Mouse (Mus musculus) MEL (cell line): ENCODE measurements at regions not wholly inside any gene's neighbourhood (a gene's known extent, or its start where the extent isn't known, plus 50 kb on each side); places are given as distances from the start of the nearest gene placed in this dataset.
A peak's percentile ranks its signal among the peaks of the same experiment; 100 is the strongest.

Experiments
- BHLHE40 ChIP-seq: IDR thresholded peaks from 2 replicates; pipeline ENCODE4 v1.6.1; 2012; ENCODE audit warnings: low read depth, mild to moderate bottlenecking, inconsistent platforms, low read length, improper control_type of control experiment, borderline replicate concordance
- CHD2 ChIP-seq: IDR thresholded peaks from 2 replicates; pipeline ENCODE4 v1.6.1; 2011; ENCODE audit warnings: low read length, improper control_type of control experiment
- ELF1 ChIP-seq: IDR thresholded peaks from 2 replicates; pipeline ENCODE4 v1.6.1; 2014; ENCODE audit warnings: low read depth, mild to moderate bottlenecking, inconsistent platforms, low read length, improper control_type of control experiment, moderate library complexity
- HCFC1 ChIP-seq: IDR thresholded peaks from 2 replicates; pipeline ENCODE4 v1.6.1; 2012; ENCODE audit warnings: low read depth, mild to moderate bottlenecking, inconsistent platforms, low read length, improper control_type of control experiment, moderate library complexity
- MAFK ChIP-seq: IDR thresholded peaks from 2 replicates; pipeline ENCODE4 v1.6.1; 2011; ENCODE audit warnings: low read depth, mild to moderate bottlenecking, low read length, improper control_type of control experiment, borderline replicate concordance
- MAX ChIP-seq: IDR thresholded peaks from 2 replicates; pipeline ENCODE4 v1.6.1; 2011; ENCODE audit warnings: low read length, improper control_type of control experiment
- MAZ ChIP-seq: IDR thresholded peaks from 2 replicates; pipeline ENCODE4 v1.6.1; 2012; ENCODE audit warnings: low read depth, mild to moderate bottlenecking, inconsistent platforms, low read length, improper control_type of control experiment
- MEF2A ChIP-seq: IDR thresholded peaks from 2 replicates; pipeline ENCODE4 v1.6.1; 2014; ENCODE audit warnings: low read depth, mild to moderate bottlenecking, inconsistent platforms, low read length, improper control_type of control experiment; ENCODE audit not compliant: poor library complexity, insufficient replicate concordance, severe bottlenecking; ENCODE audit errors: extremely low read depth
- MXI1 ChIP-seq: IDR thresholded peaks from 2 replicates; pipeline ENCODE4 v1.6.1; 2011; ENCODE audit warnings: mild to moderate bottlenecking, low read depth, low read length, improper control_type of control experiment
- MYB ChIP-seq: IDR thresholded peaks from 2 replicates; pipeline ENCODE4 v1.6.1; 2011; ENCODE audit warnings: mild to moderate bottlenecking, low read depth, low read length, improper control_type of control experiment
- MYC ChIP-seq: IDR thresholded peaks from 2 replicates; pipeline ENCODE4 v1.6.1; 2011; ENCODE audit warnings: low read depth, mild to moderate bottlenecking, low read length, improper control_type of control experiment, moderate library complexity
- NRF1 ChIP-seq: IDR thresholded peaks from 2 replicates; pipeline ENCODE4 v1.6.1; 2014; ENCODE audit warnings: low read depth, mild to moderate bottlenecking, inconsistent platforms, low read length, improper control_type of control experiment, moderate library complexity; ENCODE audit not compliant: poor library complexity, insufficient read depth, severe bottlenecking
- POLR2AphosphoS2 ChIP-seq: IDR thresholded peaks from 2 replicates; pipeline ENCODE4 v1.6.1; 2011; ENCODE audit warnings: low read length, improper control_type of control experiment
- POLR2AphosphoS5 ChIP-seq: IDR thresholded peaks from 2 replicates; pipeline ENCODE4 v1.6.1; 2012; ENCODE audit warnings: low read depth, borderline replicate concordance, mild to moderate bottlenecking, inconsistent platforms, low read length, moderate library complexity, mixed read lengths
- RAD21 ChIP-seq: IDR thresholded peaks from 2 replicates; pipeline ENCODE4 v1.6.1; 2011; ENCODE audit warnings: mild to moderate bottlenecking, low read depth, low read length, improper control_type of control experiment
- SIN3A ChIP-seq: IDR thresholded peaks from 2 replicates; pipeline ENCODE4 v1.6.1; 2012; ENCODE audit warnings: low read length, improper control_type of control experiment, inconsistent platforms
- SMC3 ChIP-seq: IDR thresholded peaks from 2 replicates; pipeline ENCODE4 v1.6.1; 2011; ENCODE audit warnings: low read depth, low read length, improper control_type of control experiment
- TAL1 ChIP-seq: IDR thresholded peaks from 2 replicates; pipeline ENCODE4 v1.6.1; 2012; ENCODE audit warnings: mild to moderate bottlenecking, inconsistent platforms, low read length, moderate library complexity, mixed read lengths
- TCF12 ChIP-seq: IDR thresholded peaks from 2 replicates; pipeline ENCODE4 v1.6.1; 2014; ENCODE audit warnings: low read depth, mild to moderate bottlenecking, inconsistent platforms, low read length, improper control_type of control experiment, moderate library complexity
- UBTF ChIP-seq: IDR thresholded peaks from 2 replicates; pipeline ENCODE4 v1.6.1; 2012; ENCODE audit warnings: low read depth, mild to moderate bottlenecking, inconsistent platforms, low read length, improper control_type of control experiment, moderate library complexity, borderline replicate concordance; ENCODE audit not compliant: insufficient read depth
- USF2 ChIP-seq, 2 experiments: IDR thresholded peaks; 2 replicates each; pipeline ENCODE4 v1.6.1; 2011 to 2012; ENCODE audit warnings: improper control_type of control experiment in 2 of 2, low read length in 2 of 2, borderline replicate concordance in 1 of 2, inconsistent platforms in 1 of 2, low read depth in 1 of 2, mild to moderate bottlenecking in 1 of 2; ENCODE audit not compliant: insufficient read depth in 1 of 2
- ZC3H11A ChIP-seq: IDR thresholded peaks from 2 replicates; pipeline ENCODE4 v1.6.1; 2012; ENCODE audit warnings: low read depth, mild to moderate bottlenecking, inconsistent platforms, low read length, improper control_type of control experiment
- ZKSCAN1 ChIP-seq: IDR thresholded peaks from 2 replicates; pipeline ENCODE4 v1.6.1; 2012; ENCODE audit warnings: low read depth, mild to moderate bottlenecking, inconsistent platforms, low read length, improper control_type of control experiment, moderate library complexity

DNA sequence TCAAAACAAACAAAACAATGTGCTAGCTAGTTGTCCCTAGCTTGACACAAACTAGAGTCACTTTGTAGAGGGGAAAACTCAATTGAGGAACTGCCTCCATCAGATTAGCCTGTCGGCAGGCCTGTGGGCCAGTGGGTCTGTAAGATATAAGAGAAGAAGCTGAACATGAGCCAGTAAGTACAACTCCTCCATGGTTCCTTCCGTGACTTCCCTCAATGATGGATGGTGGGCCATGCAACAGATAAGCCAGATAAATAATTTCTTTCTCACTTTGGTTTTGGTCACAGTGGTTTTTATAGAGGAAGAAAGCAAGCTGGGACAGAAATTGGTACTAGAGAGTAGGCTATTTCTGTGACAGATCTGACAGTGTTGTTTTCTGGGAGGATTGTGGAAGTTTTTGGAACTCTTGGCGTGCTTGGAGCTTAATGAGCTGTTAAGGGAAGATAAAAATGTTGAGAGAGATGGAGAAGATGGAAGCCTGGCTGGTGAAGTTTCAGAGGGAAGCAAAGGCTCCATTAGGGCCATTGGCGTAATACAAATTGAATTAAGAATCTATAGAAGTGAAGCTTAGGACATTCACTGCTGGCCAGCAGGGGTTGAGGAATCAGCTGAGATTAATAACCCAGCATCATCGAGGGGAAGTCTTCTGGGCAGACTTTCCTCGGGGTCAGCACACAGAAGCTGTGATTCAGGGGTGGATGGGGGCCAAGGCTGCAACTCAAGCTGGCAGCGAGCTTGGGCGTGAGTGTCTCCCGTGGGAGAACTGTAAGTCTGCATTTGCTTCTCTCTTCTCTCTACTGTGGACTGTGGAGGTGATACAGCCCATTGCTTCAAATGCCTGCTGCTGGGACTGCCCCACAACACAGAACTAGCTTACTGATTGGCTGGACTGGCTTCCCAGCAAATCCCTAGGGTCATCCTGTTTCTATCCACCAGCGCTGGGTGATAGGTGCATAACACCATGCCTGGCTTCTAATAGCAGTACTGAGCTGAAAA, 105.2 kb upstream of the Ptch1 start (continued):
- TF ChIP-seq MAX = peak; percentile 66
- TF ChIP-seq UBTF = no peak
- TF ChIP-seq POLR2AphosphoS5 = no peak
- no peak for TF ChIP-seq CHD2
- no peak for TF ChIP-seq MEF2A
- peak; percentile 54; the same call in 1 of the 2 replicates for TF ChIP-seq BHLHE40
- TF ChIP-seq HCFC1 = no peak
- TF ChIP-seq MAZ = 0 out of 2 replicates have a peak, but pooled peaks have one; percentile 43
- TF ChIP-seq USF2 (IDR thresholded peaks at IDR 0.05; ENCODE audit: borderline replicate concordance in 1 of 2, insufficient read depth in 1 of 2, low read depth in 1 of 2, low read length in 2 of 2) = no peak
- TF ChIP-seq NRF1 = no peak
- no peak for TF ChIP-seq MYB
- peak; percentile 85 for TF ChIP-seq TCF12
- TF ChIP-seq ZKSCAN1 = no peak
- TF ChIP-seq SIN3A = peak; percentile 53; the same call in 1 of the 2 replicates
- TF ChIP-seq SMC3 = peak; percentile 10; the same call in 1 of the 2 replicates
- TF ChIP-seq POLR2AphosphoS2 = no peak
- TF ChIP-seq ELF1 = no peak
- no peak for TF ChIP-seq ZC3H11A
- TF ChIP-seq TAL1 = peak; percentile 55
- peak; percentile 32; the same call in 1 of the 2 replicates for TF ChIP-seq MXI1
- peak; percentile 73; the same call in 1 of the 2 replicates for TF ChIP-seq MYC
- peak; percentile 58; the same call in 1 of the 2 replicates for TF ChIP-seq MAFK
- TF ChIP-seq RAD21 = no peak; the same call in 1 of the 2 replicates
